Mouse (Mus musculus): Measurements from ENCODE around the gene Fbxl14. TPM values are rescaled to one million over a fixed set of nuclear protein-coding genes. Genes with fewer than 3 reads are reported as not detected.

Fbxl14 gene
- polyA plus RNA-seq, 1 experiment = 77.7 TPM

GRCm38 (mm10) chr6:119505525-119506225, 26.2 kb downstream of the Fbxl14 start:
- H3K4me1 ChIP-seq (ENCODE audit: control insufficient read depth, insufficient read depth, low read length) = no peaks in the 10 kb centered on the region; the same call in 1 of the 2 replicates
- 72% methylated on average over 9 of the region's 9 CpGs for WGBS
- TF ChIP-seq CTCF (IDR thresholded peaks at IDR 0.05; ENCODE audit: insufficient read depth, low read length) = no peak
- TF ChIP-seq POLR2A (IDR thresholded peaks at IDR 0.05; ENCODE audit: borderline replicate concordance, extremely low read depth, low read depth, low read length) = no peak
- no peak for DNase-seq
- H3K4me3 ChIP-seq (replicated peaks; ENCODE audit: extremely low read depth, low read depth, low read length) = no peak overlapping the region

DNA sequence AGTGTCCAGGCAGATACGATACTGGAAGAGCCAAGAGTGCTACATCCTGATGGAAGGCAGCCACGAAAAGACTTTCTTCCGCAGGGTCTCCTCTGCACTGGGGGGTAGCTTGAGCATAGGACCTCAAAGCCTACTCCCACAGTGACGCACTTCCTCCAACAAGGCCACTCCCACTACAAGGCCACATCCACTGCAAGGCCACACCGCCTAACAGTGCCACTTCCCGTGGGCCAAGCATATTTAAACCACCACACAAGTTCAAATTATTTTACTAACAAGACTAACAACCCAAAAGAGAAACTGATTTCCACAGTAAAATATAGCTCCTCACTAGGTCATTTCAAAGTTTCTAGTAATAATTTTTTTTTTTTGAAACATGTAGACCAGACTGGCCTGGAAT, 28.8 kb downstream of the Fbxl14 start:
- 91% methylated on average over 6 of the region's 6 CpGs for WGBS
- Histone ChIP-seq H3K4me1 (ENCODE audit: control insufficient read depth, insufficient read depth, low read length) (no peaks in the 10 kb centered on the region), H3K4me3 (replicated peaks; ENCODE audit: extremely low read depth, low read depth, low read length) (no peak overlapping the region)
- no peak for DNase-seq
- no peak for TF ChIP-seq CTCF (IDR thresholded peaks at IDR 0.05; ENCODE audit: insufficient read depth, low read length)
- TF ChIP-seq POLR2A (IDR thresholded peaks at IDR 0.05; ENCODE audit: borderline replicate concordance, extremely low read depth, low read depth, low read length) = no peak

DNA sequence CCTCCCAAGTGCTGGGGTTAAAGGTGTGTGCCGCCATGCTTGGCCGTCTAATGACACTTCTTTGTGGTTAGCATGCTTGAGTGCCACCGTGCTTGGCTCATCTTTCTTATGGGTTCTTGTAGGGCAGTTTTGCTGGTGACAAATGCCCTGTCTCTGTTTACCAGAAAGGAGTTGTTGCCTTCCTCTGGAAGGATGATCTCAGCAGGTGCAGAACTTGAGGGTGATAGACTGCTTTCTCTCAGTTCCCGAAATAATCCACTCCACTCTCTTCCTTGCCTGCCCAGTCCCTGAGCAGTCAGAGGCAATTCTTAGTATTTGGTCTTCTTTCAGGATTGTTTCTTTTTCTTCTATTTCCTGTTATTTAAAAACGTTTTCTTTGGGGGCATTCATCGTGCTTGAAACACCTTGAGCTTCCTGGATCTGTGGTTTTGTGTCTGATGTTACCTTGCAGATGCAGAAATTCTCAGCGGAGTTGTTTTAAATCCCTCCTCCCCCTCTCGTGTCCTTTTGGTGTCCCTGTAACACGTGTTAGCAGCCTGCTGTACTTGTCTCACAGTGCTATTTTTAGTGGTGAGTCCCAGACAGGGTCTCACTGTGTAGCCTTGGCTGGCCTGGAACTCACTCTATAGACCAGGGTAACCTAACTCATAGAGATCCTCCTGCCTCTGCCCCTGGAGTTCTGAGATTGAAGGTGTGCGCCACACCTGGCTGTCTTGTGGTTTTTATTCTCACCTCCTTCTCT, 29.3 kb downstream of the Fbxl14 start:
- no peak for TF ChIP-seq POLR2A (IDR thresholded peaks at IDR 0.05; ENCODE audit: borderline replicate concordance, extremely low read depth, low read depth, low read length)
- no peak for TF ChIP-seq CTCF (IDR thresholded peaks at IDR 0.05; ENCODE audit: insufficient read depth, low read length)
- Histone ChIP-seq H3K4me3 (replicated peaks; ENCODE audit: extremely low read depth, low read depth, low read length) (no peak overlapping the region), H3K4me1 (ENCODE audit: control insufficient read depth, insufficient read depth, low read length) (no peaks in the 10 kb centered on the region)
- DNase-seq = no peak
- WGBS = 58% methylated on average over 10 of the region's 10 CpGs

DNA sequence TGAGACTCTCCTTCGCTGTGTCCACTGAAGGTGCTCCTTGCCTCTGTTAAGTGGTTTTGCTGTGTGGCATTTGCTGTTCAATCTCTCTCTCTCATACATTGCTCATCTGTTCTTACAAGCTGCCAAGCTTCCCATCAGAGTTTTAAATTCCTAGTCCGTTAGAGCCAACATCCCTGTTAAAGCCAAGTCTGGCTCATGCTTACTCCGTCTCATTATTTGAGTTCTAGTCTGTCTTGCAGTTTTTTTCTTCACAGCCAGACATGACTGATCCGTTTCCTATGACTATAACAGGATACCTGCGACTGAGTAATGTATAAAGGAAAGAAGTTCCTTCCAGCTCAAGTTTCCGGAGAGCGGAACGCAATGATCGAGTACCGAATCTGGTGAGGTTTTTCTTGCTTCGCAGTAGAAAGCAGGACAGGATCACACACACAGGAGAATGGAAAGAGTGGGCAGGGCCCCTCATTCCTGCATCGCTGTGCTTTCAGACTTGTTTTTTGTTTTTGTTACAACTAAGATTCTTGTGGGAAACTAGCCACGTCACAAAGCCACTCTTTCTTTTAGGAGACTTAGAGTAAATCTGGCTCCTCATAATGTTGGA, 30.1 kb downstream of the Fbxl14 start:
- 77% methylated on average over 13 of the region's 13 CpGs for WGBS
- Histone ChIP-seq H3K4me1 (ENCODE audit: control insufficient read depth, insufficient read depth, low read length) (no peaks in the 10 kb centered on the region), H3K4me3 (replicated peaks; ENCODE audit: extremely low read depth, low read depth, low read length) (no peak overlapping the region)
- TF ChIP-seq CTCF (IDR thresholded peaks at IDR 0.05; ENCODE audit: insufficient read depth, low read length) = no peak
- no peak for TF ChIP-seq POLR2A (IDR thresholded peaks at IDR 0.05; ENCODE audit: borderline replicate concordance, extremely low read depth, low read depth, low read length)
- no peak for DNase-seq

GRCm38 (mm10) chr6:119512701-119513100, 33.2 kb downstream of the Fbxl14 start:
- no peak for TF ChIP-seq POLR2A (IDR thresholded peaks at IDR 0.05; ENCODE audit: borderline replicate concordance, extremely low read depth, low read depth, low read length)
- DNase-seq = no peak
- Histone ChIP-seq H3K4me1 (ENCODE audit: control insufficient read depth, insufficient read depth, low read length) (no peaks in the 10 kb centered on the region), H3K4me3 (replicated peaks; ENCODE audit: extremely low read depth, low read depth, low read length) (no peak overlapping the region)
- WGBS = 88% methylated on average over 11 of the region's 11 CpGs

DNA sequence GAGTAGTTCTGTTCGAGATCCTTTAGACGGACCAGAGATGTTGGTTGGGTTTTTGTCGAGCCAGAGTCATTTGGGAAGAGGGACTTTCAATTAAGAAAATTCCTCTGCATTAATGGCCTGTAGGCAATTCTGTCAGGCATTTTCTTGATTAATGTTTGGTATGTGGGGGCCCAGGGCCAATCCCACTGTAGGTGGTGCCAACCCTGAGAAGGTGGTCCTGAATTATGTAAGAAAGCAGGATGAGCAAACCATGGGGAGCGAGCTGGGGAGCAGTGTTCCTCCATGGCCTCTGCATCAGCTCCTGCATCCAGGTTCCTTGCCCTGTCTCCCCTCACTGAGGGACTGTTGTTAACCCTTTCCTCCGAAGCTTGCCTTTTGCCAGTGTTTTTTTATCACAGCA, 34.0 kb downstream of the Fbxl14 start:
- no peak for TF ChIP-seq POLR2A (IDR thresholded peaks at IDR 0.05; ENCODE audit: borderline replicate concordance, extremely low read depth, low read depth, low read length)
- no peak for TF ChIP-seq CTCF (IDR thresholded peaks at IDR 0.05; ENCODE audit: insufficient read depth, low read length)
- WGBS = 85% methylated on average over 5 of the region's 5 CpGs
- H3K4me1 ChIP-seq (ENCODE audit: control insufficient read depth, insufficient read depth, low read length) = no peaks in the 10 kb centered on the region
- DNase-seq = no peak
- no peak overlapping the region for H3K4me3 ChIP-seq (replicated peaks; ENCODE audit: extremely low read depth, low read depth, low read length)

DNA sequence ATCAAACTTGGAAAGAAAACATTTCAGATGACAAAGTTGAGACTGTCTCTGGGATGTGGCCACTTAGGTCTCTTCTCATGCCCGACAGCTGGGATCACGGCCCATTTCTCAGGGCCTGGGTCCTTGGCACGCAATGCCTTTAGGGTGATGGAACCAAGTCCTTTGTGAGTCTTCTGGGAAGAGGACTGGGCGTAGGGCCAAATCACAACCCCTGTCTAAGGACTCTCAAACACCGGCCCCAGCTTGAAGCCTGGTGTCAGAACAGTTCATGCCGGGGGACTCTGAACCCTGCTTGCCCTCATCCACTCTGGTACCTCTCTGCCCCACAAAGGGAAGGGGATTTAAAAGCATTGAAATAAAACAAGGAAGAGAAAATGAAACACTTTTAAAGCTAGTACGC, 34.6 kb downstream of the Fbxl14 start:
- Histone ChIP-seq H3K4me3 (replicated peaks; ENCODE audit: extremely low read depth, low read depth, low read length) (no peak overlapping the region), H3K4me1 (ENCODE audit: control insufficient read depth, insufficient read depth, low read length) (no peaks in the 10 kb centered on the region)
- no peak for DNase-seq
- WGBS = 66% methylated on average over 7 of the region's 7 CpGs
- TF ChIP-seq CTCF (IDR thresholded peaks at IDR 0.05; ENCODE audit: insufficient read depth, low read length) (no peak), POLR2A (IDR thresholded peaks at IDR 0.05; ENCODE audit: borderline replicate concordance, extremely low read depth, low read depth, low read length) (no peak)

GRCm38 (mm10) chr6:119520731-119521130, 41.3 kb downstream of the Fbxl14 start:
- TF ChIP-seq POLR2A (IDR thresholded peaks at IDR 0.05; ENCODE audit: borderline replicate concordance, extremely low read depth, low read depth, low read length) (no peak), CTCF (IDR thresholded peaks at IDR 0.05; ENCODE audit: insufficient read depth, low read length) (no peak)
- no peak overlapping the region for H3K4me3 ChIP-seq (replicated peaks; ENCODE audit: extremely low read depth, low read depth, low read length)
- WGBS = 49% methylated on average over 9 of the region's 9 CpGs
- no peaks in the 10 kb centered on the region for H3K4me1 ChIP-seq (ENCODE audit: control insufficient read depth, insufficient read depth, low read length)
- DNase-seq = no peak

GRCm38 (mm10) chr6:119521482-119521900, 42.0 kb downstream of the Fbxl14 start:
- Histone ChIP-seq H3K4me1 (ENCODE audit: control insufficient read depth, insufficient read depth, low read length) (no peaks in the 10 kb centered on the region), H3K4me3 (replicated peaks; ENCODE audit: extremely low read depth, low read depth, low read length) (no peak overlapping the region)
- DNase-seq = no peak
- TF ChIP-seq POLR2A (IDR thresholded peaks at IDR 0.05; ENCODE audit: borderline replicate concordance, extremely low read depth, low read depth, low read length) = no peak
- no peak for TF ChIP-seq CTCF (IDR thresholded peaks at IDR 0.05; ENCODE audit: insufficient read depth, low read length)
- 77% methylated on average over 3 of the region's 3 CpGs for WGBS

Measured in lung, adult 2 months (tissue).